Mouse (Mus musculus) MEL (cell line): ENCODE measurements at regions not wholly inside any gene's neighbourhood (a gene's known extent, or its start where the extent isn't known, plus 50 kb on each side); places are given as distances from the start of the nearest gene placed in this dataset.
"Not testable (repeated sequence)": the region's sequence is repeated elsewhere in the genome, so short reads cannot be mapped to it uniquely, and the experiment has no call there.

Experiments
- DNase-seq: peaks from one replicate; pipeline ENCODE4 v3.0.0; 2011; ENCODE audit warnings: low read depth, low spot score
- H3K27ac ChIP-seq: 2 replicates; pipeline ENCODE4 v1.5.1; 2012; ENCODE audit warnings: low read depth, mild to moderate bottlenecking, control low read depth, low read length, moderate library complexity; ENCODE audit not compliant: control insufficient read depth
- H3K27me3 ChIP-seq, 2 experiments: fragments of 150-350 bp in 1 of 2; sonication (generic) in 1 of 2; 2 replicates each; pipeline ENCODE4 v1.6.1; 2012; ENCODE audit warnings: low read length in 2 of 2, mild to moderate bottlenecking in 2 of 2, improper control_type of control experiment in 1 of 2, moderate library complexity in 1 of 2; ENCODE audit not compliant: insufficient read depth in 2 of 2, control insufficient read depth in 1 of 2
- H3K36me3 ChIP-seq, 2 experiments: 2 replicates each; pipeline ENCODE4 v1.6.1; 2012 to 2014; ENCODE audit warnings: low read length in 2 of 2, improper control_type of control experiment in 1 of 2, inconsistent platforms in 1 of 2, mild to moderate bottlenecking in 1 of 2; ENCODE audit not compliant: insufficient read depth in 2 of 2, control insufficient read depth in 1 of 2
- H3K4me1 ChIP-seq, 2 experiments: fragments of 150-350 bp in 1 of 2; sonication (generic) in 1 of 2; 2 replicates each; pipeline ENCODE4 v1.6.1; 2012; ENCODE audit warnings: low read length in 2 of 2, improper control_type of control experiment in 1 of 2, mild to moderate bottlenecking in 1 of 2; ENCODE audit not compliant: insufficient read depth in 2 of 2, control insufficient read depth in 1 of 2
- H3K4me3 ChIP-seq, 2 experiments: fragments of 150-350 bp in 1 of 2; sonication (generic) in 1 of 2; 2 replicates each; pipeline ENCODE4 v1.5.1; 2012; ENCODE audit warnings: low read depth in 2 of 2, low read length in 2 of 2, mild to moderate bottlenecking in 2 of 2, moderate library complexity in 2 of 2, control low read depth in 1 of 2, improper control_type of control experiment in 1 of 2; ENCODE audit not compliant: control insufficient read depth in 1 of 2, insufficient read depth in 1 of 2
- H3K79me2 ChIP-seq: 2 replicates; pipeline ENCODE4 v1.6.1; 2012; ENCODE audit warnings: mild to moderate bottlenecking, low read length, moderate library complexity; ENCODE audit not compliant: control insufficient read depth, poor library complexity, insufficient read depth
- H3K9ac ChIP-seq: 2 replicates; pipeline ENCODE4 v1.6.1; 2012; ENCODE audit warnings: low read depth, mild to moderate bottlenecking, control low read depth, low read length, moderate library complexity; ENCODE audit not compliant: control insufficient read depth, poor library complexity, severe bottlenecking
- H3K9me3 ChIP-seq: fragments of 150-350 bp; sonication (generic); replicated peaks from 2 replicates; pipeline ENCODE4 v1.6.1; 2012; ENCODE audit warnings: mild to moderate bottlenecking, low read length, improper control_type of control experiment, moderate library complexity; ENCODE audit not compliant: insufficient read depth
- CTCF ChIP-seq, 3 experiments: IDR thresholded peaks in 2 of 3; conservative IDR thresholded peaks in 1 of 3; 2 replicates each; pipeline ENCODE4 v1.5.1; 2011 to 2012; ENCODE audit warnings: low read length in 3 of 3, low read depth in 2 of 3, mild to moderate bottlenecking in 2 of 3, improper control_type of control experiment in 1 of 3, inconsistent platforms in 1 of 3, mixed read lengths in 1 of 3, moderate library complexity in 1 of 3; ENCODE audit not compliant: control insufficient read depth in 1 of 3, insufficient read depth in 1 of 3, poor library complexity in 1 of 3, severe bottlenecking in 1 of 3
- E2F4 ChIP-seq: IDR thresholded peaks from 2 replicates; pipeline ENCODE4 v1.6.1; 2011; ENCODE audit warnings: low read depth, low read length, improper control_type of control experiment, borderline replicate concordance
- ELF1 ChIP-seq: IDR thresholded peaks from 2 replicates; pipeline ENCODE4 v1.6.1; 2014; ENCODE audit warnings: low read depth, mild to moderate bottlenecking, inconsistent platforms, low read length, improper control_type of control experiment, moderate library complexity
- MAFK ChIP-seq: IDR thresholded peaks from 2 replicates; pipeline ENCODE4 v1.6.1; 2011; ENCODE audit warnings: low read depth, mild to moderate bottlenecking, low read length, improper control_type of control experiment, borderline replicate concordance
- SMC3 ChIP-seq: IDR thresholded peaks from 2 replicates; pipeline ENCODE4 v1.6.1; 2011; ENCODE audit warnings: low read depth, low read length, improper control_type of control experiment

DNA sequence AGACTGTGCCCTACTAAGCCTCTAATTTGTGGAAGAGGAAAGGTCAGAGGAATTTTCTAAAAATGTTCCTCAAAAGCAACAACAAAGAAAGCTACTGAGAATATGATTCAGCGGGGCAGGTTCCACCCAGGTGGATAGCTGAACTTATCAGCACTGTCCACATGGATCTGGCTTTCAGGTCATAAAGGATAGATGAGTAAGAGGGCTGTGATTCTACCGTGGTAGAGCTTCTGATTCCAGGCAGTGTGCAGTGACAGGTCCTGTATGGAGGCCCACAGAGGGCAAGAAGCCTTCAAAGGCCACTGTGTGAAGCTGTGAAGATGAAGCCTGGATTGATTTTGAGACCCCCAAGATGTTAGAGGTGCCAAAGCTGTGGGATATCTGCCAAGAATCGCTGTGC lies 51.8 kb downstream of the Teddm3 start:
- not testable (repeated sequence) for DNase-seq, H3K27ac ChIP-seq, H3K4me1 ChIP-seq, H3K27me3 ChIP-seq, H3K9me3 ChIP-seq, H3K79me2 ChIP-seq, H3K36me3 ChIP-seq, H3K4me3 ChIP-seq, H3K9ac ChIP-seq

DNA sequence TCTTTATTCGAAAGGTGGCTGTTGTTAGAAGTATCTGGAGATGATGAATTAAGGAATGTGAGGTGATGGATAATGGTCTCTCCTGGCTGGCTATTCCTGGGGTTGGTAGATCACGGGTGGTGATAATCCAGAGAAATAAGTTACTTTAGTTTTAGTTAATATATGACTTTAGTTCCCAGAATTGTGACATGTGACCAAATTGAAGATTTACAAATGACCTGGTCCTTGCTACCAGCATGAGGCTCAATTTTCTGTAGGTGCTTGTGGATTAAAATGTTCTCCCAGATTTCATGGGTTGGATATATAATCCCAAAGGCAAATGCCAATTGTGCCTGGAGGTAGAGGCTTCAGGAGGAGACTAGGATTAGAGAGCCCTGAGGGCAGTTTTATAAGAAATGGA lies 53.7 kb downstream of the Teddm3 start:
- not testable (repeated sequence) for H3K36me3 ChIP-seq, H3K9ac ChIP-seq, H3K4me3 ChIP-seq, H3K79me2 ChIP-seq, H3K9me3 ChIP-seq, DNase-seq, H3K27me3 ChIP-seq, H3K27ac ChIP-seq, H3K4me1 ChIP-seq

DNA sequence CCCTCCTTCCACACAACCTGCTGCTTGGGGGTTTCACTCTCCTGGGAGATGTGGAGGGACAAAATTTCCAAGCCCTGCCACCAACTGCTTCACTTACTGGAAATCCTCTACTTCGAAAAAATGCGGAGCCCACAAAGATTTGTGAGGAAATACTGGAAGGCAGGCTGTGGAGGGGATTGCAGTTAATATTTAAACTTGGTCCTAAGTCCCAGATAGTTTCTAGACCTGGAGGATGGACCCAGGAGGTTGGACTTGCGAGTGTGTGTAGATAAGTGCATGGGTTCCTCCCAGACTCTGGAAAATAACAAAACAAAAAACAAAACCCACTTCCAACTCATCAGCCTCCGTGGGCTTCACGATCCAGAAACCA lies 79.0 kb downstream of the Teddm3 start:
- Histone ChIP-seq H3K9ac (no peak overlapping the region), H3K27ac (no peak overlapping the region), H3K79me2 (no peaks in the 10 kb centered on the region)
- TF ChIP-seq ELF1 (no peak), MAFK (no peak), CTCF (IDR thresholded peaks at IDR 0.05 in 2 of 3, conservative IDR thresholded peaks at IDR 0.05 in 1 of 3; ENCODE audit: control insufficient read depth in 1 of 3, insufficient read depth in 1 of 3, low read depth in 2 of 3, low read length in 3 of 3, poor library complexity in 1 of 3, severe bottlenecking in 1 of 3) (0 out of 6 replicates have a peak, but pooled peaks of 1 of the 3 experiments have one; percentile 1), E2F4 (no peak)
- TF ChIP-seq, all 39 proteins: peak for 1
- Histone ChIP-seq H3K27me3 (no peaks in the 10 kb centered on the region), H3K4me3 (no peak overlapping the region), H3K4me1 (no peaks in the 10 kb centered on the region; a peak in 1 of 4 replicates), H3K9me3 (no peaks in the 10 kb centered on the region), H3K36me3 (no peaks in the 10 kb centered on the region)
- no peak for DNase-seq

DNA sequence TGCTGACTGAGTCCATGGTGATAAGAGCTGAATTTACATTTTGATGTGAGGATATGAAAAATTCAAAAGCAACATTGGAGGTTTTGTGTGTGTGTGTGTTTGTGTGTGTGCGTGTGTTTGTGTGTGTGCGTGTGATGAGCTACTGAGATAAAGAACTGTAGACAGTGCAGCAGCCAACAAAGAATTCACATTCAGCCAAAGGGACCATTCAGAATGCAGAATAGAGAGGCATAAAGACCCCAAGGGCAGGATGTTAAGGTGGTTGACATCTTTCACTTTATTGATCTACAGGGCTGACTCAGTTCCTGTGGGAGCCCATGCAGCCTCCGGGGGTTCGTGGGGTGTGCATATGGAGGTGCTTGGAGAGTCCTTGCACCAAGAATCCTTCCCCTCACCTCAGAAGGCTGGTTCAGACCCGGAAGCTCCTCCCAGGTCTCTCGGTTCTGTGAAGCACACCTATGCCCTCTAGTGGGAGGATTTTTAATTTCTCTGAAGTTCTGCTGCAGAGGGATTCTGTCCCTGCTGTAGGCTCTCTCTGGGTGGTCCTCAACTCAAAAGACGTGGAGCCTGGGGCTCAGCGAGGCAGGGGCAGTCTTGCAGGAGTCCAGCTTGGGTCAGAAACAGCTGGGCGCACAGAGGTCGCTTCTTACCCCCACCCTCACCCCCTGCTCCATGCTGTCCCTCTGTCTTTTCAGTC lies 79.6 kb downstream of the Teddm3 start:
- DNase-seq, H3K4me3 ChIP-seq, H3K9me3 ChIP-seq, H3K4me1 ChIP-seq, H3K79me2 ChIP-seq, H3K27me3 ChIP-seq, H3K9ac ChIP-seq, H3K27ac ChIP-seq, H3K36me3 ChIP-seq: not testable (repeated sequence)
- TF ChIP-seq CTCF (IDR thresholded peaks at IDR 0.05 in 2 of 3, conservative IDR thresholded peaks at IDR 0.05 in 1 of 3; ENCODE audit: control insufficient read depth in 1 of 3, insufficient read depth in 1 of 3, low read depth in 2 of 3, low read length in 3 of 3, poor library complexity in 1 of 3, severe bottlenecking in 1 of 3) (peak in 2 of 3 experiments; percentile 2 to 4; a peak in 1 of 6 replicates), SMC3 (peak; percentile 18; the same call in 1 of the 2 replicates)
